ENCODE assay signal across 8 mouse cellular contexts in genomic region chr7:133805614-133806175, GRCm38 (mm10). TPM values are rescaled to one million over a fixed set of nuclear protein-coding genes. Genes with fewer than 3 reads are reported as not detected.
DNase-seq lines count a peak whose midpoint lies in the region; ATAC-seq lines count a peak whose summit lies in the region.

No protein-coding gene starts in this region.

- H3K9ac ChIP-seq in kidney, embryonic 14.5 days (ENCODE audit: low read depth, low read length), result no peak overlapping the region
- no peak overlapping the region for H3K9ac ChIP-seq in limb, embryonic 13.5 days
- H3K9ac ChIP-seq in neural tube, embryonic 13.5 days, result no peak overlapping the region

- WGBS in kidney, embryonic 14.5 days, result 50% methylated on average over 7 of the region's 7 CpGs
- 59% methylated on average over 7 of the region's 7 CpGs for WGBS in limb, embryonic 13.5 days
- 50% methylated on average over 7 of the region's 7 CpGs for WGBS in neural tube, embryonic 13.5 days

- H3K27ac ChIP-seq in kidney, embryonic 14.5 days (ENCODE audit: low read depth, low read length), result no peak overlapping the region
- H3K27ac ChIP-seq in limb, embryonic 13.5 days, result no peak overlapping the region
- no peak overlapping the region for H3K27ac ChIP-seq in neural tube, embryonic 13.5 days (replicated peaks)

- no peaks in the 10 kb centered on the region for H3K27me3 ChIP-seq in kidney, embryonic 14.5 days (ENCODE audit: control insufficient read depth, insufficient read depth, low read length)
- H3K27me3 ChIP-seq in limb, embryonic 13.5 days, result 0 out of 2 replicates have a peak, but pooled peaks cover 2% of the 10 kb centered on the region
- peaks cover 7% of the 10 kb centered on the region; the same call in 1 of the 2 replicates for H3K27me3 ChIP-seq in neural tube, embryonic 13.5 days

- no peaks in the 10 kb centered on the region for H3K4me1 ChIP-seq in kidney, embryonic 14.5 days (ENCODE audit: control insufficient read depth, insufficient read depth, low read length)
- H3K4me1 ChIP-seq in limb, embryonic 13.5 days, result no peaks in the 10 kb centered on the region
- H3K4me1 ChIP-seq in neural tube, embryonic 13.5 days (replicated peaks), result peaks cover 6% of the 10 kb centered on the region

- H3K9me3 ChIP-seq in kidney, embryonic 14.5 days (ENCODE audit: control insufficient read depth, low read length), result no peaks in the 10 kb centered on the region
- no peaks in the 10 kb centered on the region for H3K9me3 ChIP-seq in limb, embryonic 13.5 days
- no peaks in the 10 kb centered on the region for H3K9me3 ChIP-seq in neural tube, embryonic 13.5 days

- no peak overlapping the region for H3K4me2 ChIP-seq in kidney, embryonic 14.5 days (replicated peaks; ENCODE audit: low read depth, low read length)
- no peak overlapping the region for H3K4me2 ChIP-seq in limb, embryonic 13.5 days (replicated peaks)
- H3K4me2 ChIP-seq in neural tube, embryonic 13.5 days, result no peak overlapping the region

- DNase-seq in ovary, postnatal 10 days (ENCODE audit: low spot score), result peak; percentile 37
- no peak for DNase-seq in ovary, adult 18-20 months (ENCODE audit: low spot score)
- DNase-seq in cerebellum, postnatal 36 days, result peak; percentile 66 to 76
- DNase-seq in gastrocnemius, postnatal 4 days (ENCODE audit: low spot score in 2 of 2), result peak; percentile 26 to 55
- DNase-seq in thymus, postnatal 4 days, result peak; percentile 74

- H3K4me3 ChIP-seq in kidney, embryonic 14.5 days (ENCODE audit: low read length), result no peak overlapping the region
- no peak overlapping the region for H3K4me3 ChIP-seq in limb, embryonic 13.5 days
- H3K4me3 ChIP-seq in neural tube, embryonic 13.5 days, result no peak overlapping the region

- H3K36me3 ChIP-seq in kidney, embryonic 14.5 days (ENCODE audit: control insufficient read depth, insufficient read depth, low read length), result no peaks in the 10 kb centered on the region
- H3K36me3 ChIP-seq in limb, embryonic 13.5 days, result no peaks in the 10 kb centered on the region
- no peaks in the 10 kb centered on the region for H3K36me3 ChIP-seq in neural tube, embryonic 13.5 days

- ATAC-seq in kidney, embryonic 14.5 days (ENCODE audit: low FRiP score, low TSS enrichment), result peak; percentile 80
- peak; percentile 75; the same call in 1 of the 2 replicates for ATAC-seq in limb, embryonic 13.5 days (ENCODE audit: low FRiP score, low read depth)
- 0 out of 2 replicates have a peak, but pooled peaks have one; percentile 63 for ATAC-seq in neural tube, embryonic 13.5 days (ENCODE audit: low read depth)

RNA-seq across cellular contexts. Expression of gene Dhx32, which starts 23.2 kb away (rescaled TPM):
- total RNA-seq in gastrocnemius, postnatal 4 days (2021), result 10 to 100 TPM; 41.6 to 45.1 TPM
- polyA plus RNA-seq in kidney, embryonic 14.5 days (2014; fragmentation: Nextera tagmentation; extraction: Ambion mirVana), result 13.6 and 19.9 TPM in 2 replicates
- polyA plus RNA-seq in limb, embryonic 13.5 days (2015; fragmentation: Nextera tagmentation; extraction: Ambion mirVana), result 17.9 and 18.6 TPM in 2 replicates
- 27.8 and 31.1 TPM in 2 replicates for polyA plus RNA-seq in neural tube, embryonic 13.5 days (2015; fragmentation: Nextera tagmentation; extraction: Ambion mirVana)

RNA-seq across cellular contexts. Expression of gene Fank1, which starts 29.0 kb away (rescaled TPM):
- total RNA-seq in gastrocnemius, postnatal 4 days (2021), result under 1 TPM in 1 of 2 experiments, not detected in 1; 0.41 TPM
- polyA plus RNA-seq in kidney, embryonic 14.5 days (2014; fragmentation: Nextera tagmentation; extraction: Ambion mirVana), result 0.24 TPM in 1 of 2 replicates, not detected in the other
- 0.17 and 0.22 TPM in 2 replicates for polyA plus RNA-seq in limb, embryonic 13.5 days (2015; fragmentation: Nextera tagmentation; extraction: Ambion mirVana)
- polyA plus RNA-seq in neural tube, embryonic 13.5 days (2015; fragmentation: Nextera tagmentation; extraction: Ambion mirVana), result 2.4 and 2.9 TPM in 2 replicates
